Mouse (Mus musculus): ENCODE data around the gene Fgfr1op.

DNA sequence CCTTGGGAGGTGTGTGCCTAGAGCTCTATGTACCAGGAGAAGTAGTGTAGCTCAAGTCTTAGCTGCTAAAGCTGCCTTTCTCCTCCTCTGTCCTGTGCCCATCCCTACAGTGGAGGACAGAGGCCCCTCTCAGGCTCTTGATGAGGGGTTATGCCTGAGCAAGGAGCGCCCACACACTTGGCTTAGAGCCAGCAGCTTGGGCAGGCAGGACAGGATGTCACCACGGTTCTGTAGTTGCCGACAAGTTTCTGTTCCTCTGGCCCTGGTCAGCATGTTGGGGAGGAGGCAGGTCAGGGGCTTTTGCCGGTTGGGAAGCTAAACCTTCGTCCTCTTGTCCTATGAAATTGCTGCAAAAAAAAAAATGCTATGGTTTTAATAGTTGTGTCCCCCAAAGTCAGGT is 66.8 kb downstream of the Fgfr1op start:
- TF ChIP-seq CTCF (IDR thresholded peaks at IDR 0.05; ENCODE audit: borderline replicate concordance, extremely low read depth, insufficient read depth, insufficient read length): no peak
- TF ChIP-seq POLR2A (IDR thresholded peaks at IDR 0.05; ENCODE audit: borderline replicate concordance, extremely low read depth, insufficient read depth, insufficient read length, poor library complexity, severe bottlenecking): no peak
